Mouse (Mus musculus): ENCODE results near the gene Tnni3k. TPM values are rescaled to one million over a fixed set of nuclear protein-coding genes. Genes with fewer than 3 reads are reported as not detected.

Gene Tnni3k
- polyA plus RNA-seq, 1 experiment = 0.47 TPM

DNA sequence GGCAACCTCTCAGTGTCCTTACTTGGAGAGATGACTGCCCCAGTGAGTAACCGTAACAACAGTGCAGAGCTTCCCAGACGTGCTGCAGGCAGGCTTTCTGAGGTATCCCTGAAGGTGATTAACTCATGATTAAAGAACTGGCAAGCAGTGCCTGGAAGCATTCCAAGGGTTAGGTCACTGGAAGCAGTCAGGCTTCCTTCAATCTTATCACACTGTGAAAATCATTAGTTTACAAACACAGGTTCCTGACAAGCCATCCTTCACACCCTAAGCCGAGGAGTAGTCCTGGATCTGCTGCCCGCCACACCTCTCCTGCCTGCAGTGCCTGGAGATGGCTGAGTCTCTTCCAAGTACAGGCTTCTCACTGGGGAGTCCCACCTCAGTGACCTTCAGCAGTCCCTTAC is 174.7 kb downstream of the Tnni3k start:
- TF ChIP-seq MAX (IDR thresholded peaks at IDR 0.05; ENCODE audit: low read depth) = no peak
- no peak for TF ChIP-seq MYOD1 (IDR thresholded peaks at IDR 0.05; ENCODE audit: control insufficient read depth in 1 of 3, insufficient read length in 2 of 3, low read depth in 2 of 3)
- no peak for TF ChIP-seq TCF3 (IDR thresholded peaks at IDR 0.05; ENCODE audit: insufficient read length, low read depth)
- no peak for TF ChIP-seq USF1 (IDR thresholded peaks at IDR 0.05; ENCODE audit: low read depth)
- no peak for TF ChIP-seq TCF12 (IDR thresholded peaks at IDR 0.05; ENCODE audit: insufficient read depth, poor library complexity, severe bottlenecking)
- TF ChIP-seq SRF (IDR thresholded peaks at IDR 0.05; ENCODE audit: control insufficient read depth, insufficient read length, low read depth) = no peak
- no peak for TF ChIP-seq E2F4 (IDR thresholded peaks at IDR 0.05; ENCODE audit: insufficient read depth)
- no peak for TF ChIP-seq REST (IDR thresholded peaks at IDR 0.05; ENCODE audit: insufficient read depth, insufficient read length)
- TF ChIP-seq CEBPB (IDR thresholded peaks at IDR 0.05; ENCODE audit: insufficient read depth, poor library complexity, severe bottlenecking) = no peak
- no peak for TF ChIP-seq MYOG (IDR thresholded peaks at IDR 0.05; ENCODE audit: control insufficient read depth in 1 of 3, insufficient read depth in 1 of 3, insufficient read length in 2 of 3, low read depth in 2 of 3)
- no peaks in the 10 kb centered on the region for H3K27me3 ChIP-seq (ENCODE audit: control insufficient read depth, insufficient read depth, insufficient read length)
- H3K4me2 ChIP-seq (ENCODE audit: low read depth) = no peak overlapping the region
- H3K36me3 ChIP-seq (ENCODE audit: control insufficient read depth, insufficient read depth) = no peaks in the 10 kb centered on the region
- no peak overlapping the region for H3ac ChIP-seq (ENCODE audit: control insufficient read depth, insufficient read length)
- no peaks in the 10 kb centered on the region for H3K79me2 ChIP-seq (ENCODE audit: control insufficient read depth, insufficient read depth)
- H3K4me3 ChIP-seq = no peak overlapping the region

GRCm38 (mm10) chr3:154880108-154880507 is 175.1 kb downstream of the Tnni3k start:
- TF ChIP-seq TCF3 (IDR thresholded peaks at IDR 0.05; ENCODE audit: insufficient read length, low read depth) = no peak
- TF ChIP-seq MYOG (IDR thresholded peaks at IDR 0.05; ENCODE audit: control insufficient read depth in 1 of 3, insufficient read depth in 1 of 3, insufficient read length in 2 of 3, low read depth in 2 of 3) = no peak
- TF ChIP-seq MAX (IDR thresholded peaks at IDR 0.05; ENCODE audit: low read depth) = no peak
- no peak for TF ChIP-seq MYOD1 (IDR thresholded peaks at IDR 0.05; ENCODE audit: control insufficient read depth in 1 of 3, insufficient read length in 2 of 3, low read depth in 2 of 3)
- no peak for TF ChIP-seq TCF12 (IDR thresholded peaks at IDR 0.05; ENCODE audit: insufficient read depth, poor library complexity, severe bottlenecking)
- no peak for TF ChIP-seq SRF (IDR thresholded peaks at IDR 0.05; ENCODE audit: control insufficient read depth, insufficient read length, low read depth)
- no peak for TF ChIP-seq USF1 (IDR thresholded peaks at IDR 0.05; ENCODE audit: low read depth)
- no peak for TF ChIP-seq REST (IDR thresholded peaks at IDR 0.05; ENCODE audit: insufficient read depth, insufficient read length)
- no peak for TF ChIP-seq POLR2AphosphoS2 (IDR thresholded peaks at IDR 0.05; ENCODE audit: insufficient read length, low read depth)
- no peak for TF ChIP-seq CEBPB (IDR thresholded peaks at IDR 0.05; ENCODE audit: insufficient read depth, poor library complexity, severe bottlenecking)
- TF ChIP-seq E2F4 (IDR thresholded peaks at IDR 0.05; ENCODE audit: insufficient read depth) = no peak
- TF ChIP-seq POLR2A (IDR thresholded peaks at IDR 0.05; ENCODE audit: insufficient read length, low read depth) = no peak
- no peaks in the 10 kb centered on the region for H3K27me3 ChIP-seq (ENCODE audit: control insufficient read depth, insufficient read depth, insufficient read length)

GRCm38 (mm10) chr3:154879515-154879914 is 175.7 kb downstream of the Tnni3k start:
- Histone ChIP-seq H3K27me3 (ENCODE audit: control insufficient read depth, insufficient read depth, insufficient read length) (no peaks in the 10 kb centered on the region), H3K4me3 (no peak overlapping the region), H3K79me2 (ENCODE audit: control insufficient read depth, insufficient read depth) (no peaks in the 10 kb centered on the region), H3ac (ENCODE audit: control insufficient read depth, insufficient read length) (no peak overlapping the region), H3K4me2 (ENCODE audit: low read depth) (no peak overlapping the region), H3K36me3 (ENCODE audit: control insufficient read depth, insufficient read depth) (no peaks in the 10 kb centered on the region)
- TF ChIP-seq REST (IDR thresholded peaks at IDR 0.05; ENCODE audit: insufficient read depth, insufficient read length) (no peak), USF1 (IDR thresholded peaks at IDR 0.05; ENCODE audit: low read depth) (no peak), SRF (IDR thresholded peaks at IDR 0.05; ENCODE audit: control insufficient read depth, insufficient read length, low read depth) (no peak), MYOG (IDR thresholded peaks at IDR 0.05; ENCODE audit: control insufficient read depth in 1 of 3, insufficient read depth in 1 of 3, insufficient read length in 2 of 3, low read depth in 2 of 3) (no peak), POLR2A (IDR thresholded peaks at IDR 0.05; ENCODE audit: insufficient read length, low read depth) (no peak), TCF12 (IDR thresholded peaks at IDR 0.05; ENCODE audit: insufficient read depth, poor library complexity, severe bottlenecking) (no peak), CEBPB (IDR thresholded peaks at IDR 0.05; ENCODE audit: insufficient read depth, poor library complexity, severe bottlenecking) (no peak), TCF3 (IDR thresholded peaks at IDR 0.05; ENCODE audit: insufficient read length, low read depth) (no peak), POLR2AphosphoS2 (IDR thresholded peaks at IDR 0.05; ENCODE audit: insufficient read length, low read depth) (no peak), E2F4 (IDR thresholded peaks at IDR 0.05; ENCODE audit: insufficient read depth) (no peak), MYOD1 (IDR thresholded peaks at IDR 0.05; ENCODE audit: control insufficient read depth in 1 of 3, insufficient read length in 2 of 3, low read depth in 2 of 3) (no peak)

More at GRCm38 (mm10) chr3:154880108-154880507, 175.1 kb downstream of the Tnni3k start:
- no peaks in the 10 kb centered on the region for H3K36me3 ChIP-seq (ENCODE audit: control insufficient read depth, insufficient read depth)
- no peak overlapping the region for H3K4me3 ChIP-seq
- no peak overlapping the region for H3K4me2 ChIP-seq (ENCODE audit: low read depth)
- H3ac ChIP-seq (ENCODE audit: control insufficient read depth, insufficient read length) = no peak overlapping the region
- no peaks in the 10 kb centered on the region for H3K79me2 ChIP-seq (ENCODE audit: control insufficient read depth, insufficient read depth)

GRCm38 (mm10) chr3:154879080-154879479 is 176.1 kb downstream of the Tnni3k start:
- no peaks in the 10 kb centered on the region for H3K79me2 ChIP-seq (ENCODE audit: control insufficient read depth, insufficient read depth)
- H3K36me3 ChIP-seq (ENCODE audit: control insufficient read depth, insufficient read depth) = no peaks in the 10 kb centered on the region
- H3K4me3 ChIP-seq = no peak overlapping the region
- H3ac ChIP-seq (ENCODE audit: control insufficient read depth, insufficient read length) = no peak overlapping the region
- no peaks in the 10 kb centered on the region for H3K27me3 ChIP-seq (ENCODE audit: control insufficient read depth, insufficient read depth, insufficient read length)
- TF ChIP-seq TCF3 (IDR thresholded peaks at IDR 0.05; ENCODE audit: insufficient read length, low read depth) = no peak
- no peak for TF ChIP-seq E2F4 (IDR thresholded peaks at IDR 0.05; ENCODE audit: insufficient read depth)
- no peak for TF ChIP-seq REST (IDR thresholded peaks at IDR 0.05; ENCODE audit: insufficient read depth, insufficient read length)
- no peak for TF ChIP-seq USF1 (IDR thresholded peaks at IDR 0.05; ENCODE audit: low read depth)
- no peak overlapping the region for H3K4me2 ChIP-seq (ENCODE audit: low read depth)

DNA sequence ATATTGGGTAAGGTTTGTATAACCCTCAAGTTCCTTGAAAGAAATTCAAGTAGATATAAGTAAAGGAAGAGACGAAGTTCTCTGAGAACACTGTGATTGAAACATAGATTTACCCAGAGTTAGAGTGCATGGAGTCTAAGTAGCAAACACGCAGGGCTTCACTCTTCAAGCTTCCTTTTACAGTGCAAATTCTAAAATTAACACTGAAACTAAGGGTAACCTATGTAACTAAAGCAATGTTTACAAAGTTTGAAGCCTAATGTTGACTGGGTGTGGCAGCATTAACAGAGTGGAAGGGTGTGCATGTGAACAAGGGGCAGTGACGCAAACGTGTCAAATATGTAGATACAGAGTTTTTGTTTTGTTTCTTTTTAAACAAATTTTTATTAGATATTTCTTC is 186.4 kb downstream of the Tnni3k start:
- H3K4me2 ChIP-seq (ENCODE audit: low read depth) = no peak overlapping the region
- H3K79me2 ChIP-seq (ENCODE audit: control insufficient read depth, insufficient read depth) = no peaks in the 10 kb centered on the region

More for the DNA sequence above, 186.4 kb downstream of the Tnni3k start:
- no peak overlapping the region for H3ac ChIP-seq (ENCODE audit: control insufficient read depth, insufficient read length)
- no peak overlapping the region for H3K4me3 ChIP-seq
- no peaks in the 10 kb centered on the region for H3K36me3 ChIP-seq (ENCODE audit: control insufficient read depth, insufficient read depth)
- no peak for TF ChIP-seq POLR2AphosphoS2 (IDR thresholded peaks at IDR 0.05; ENCODE audit: insufficient read length, low read depth)
- TF ChIP-seq CEBPB (IDR thresholded peaks at IDR 0.05; ENCODE audit: insufficient read depth, poor library complexity, severe bottlenecking) = no peak
- no peak for TF ChIP-seq MAX (IDR thresholded peaks at IDR 0.05; ENCODE audit: low read depth)
- TF ChIP-seq USF1 (IDR thresholded peaks at IDR 0.05; ENCODE audit: low read depth) = no peak
- TF ChIP-seq MYOG (IDR thresholded peaks at IDR 0.05; ENCODE audit: control insufficient read depth in 1 of 3, insufficient read depth in 1 of 3, insufficient read length in 2 of 3, low read depth in 2 of 3) = no peak
- no peak for TF ChIP-seq TCF3 (IDR thresholded peaks at IDR 0.05; ENCODE audit: insufficient read length, low read depth)
- TF ChIP-seq E2F4 (IDR thresholded peaks at IDR 0.05; ENCODE audit: insufficient read depth) = no peak
- no peak for TF ChIP-seq TCF12 (IDR thresholded peaks at IDR 0.05; ENCODE audit: insufficient read depth, poor library complexity, severe bottlenecking)
- TF ChIP-seq SRF (IDR thresholded peaks at IDR 0.05; ENCODE audit: control insufficient read depth, insufficient read length, low read depth) = no peak
- TF ChIP-seq MYOD1 (IDR thresholded peaks at IDR 0.05; ENCODE audit: control insufficient read depth in 1 of 3, insufficient read length in 2 of 3, low read depth in 2 of 3) = no peak
- no peaks in the 10 kb centered on the region for H3K27me3 ChIP-seq (ENCODE audit: control insufficient read depth, insufficient read depth, insufficient read length)

Measured in myocyte (in vitro differentiated cells).